Mouse (Mus musculus): ENCODE data around the gene Psmd14. TPM values are rescaled to one million over a fixed set of nuclear protein-coding genes. Genes with fewer than 3 reads are reported as not detected.

Gene Psmd14
- polyA plus RNA-seq, 1 experiment, result not detected

GRCm38 (mm10) chr2:61798048-61798447, 86.6 kb downstream of the Psmd14 start:
- no peak for TF ChIP-seq POLR2A (IDR thresholded peaks at IDR 0.05; ENCODE audit: insufficient read depth, low read depth, low read length)
- no peak for TF ChIP-seq CTCF (IDR thresholded peaks at IDR 0.05; ENCODE audit: insufficient read depth, low read depth, low read length)
- H3K27ac ChIP-seq (ENCODE audit: insufficient read depth, low read depth, low read length), result no peak overlapping the region
- WGBS, result 98% methylated on average over 1 of the region's 1 CpGs
- no peak overlapping the region for H3K4me3 ChIP-seq (ENCODE audit: insufficient read depth, low read depth, low read length)
- H3K4me1 ChIP-seq (ENCODE audit: control insufficient read depth, insufficient read depth, low read length), result no peaks in the 10 kb centered on the region

- whole genome bisulfite sequencing, result 55% methylated on average over 11 of the region's 11 CpGs
- Histone ChIP-seq H3K4me3 (ENCODE audit: insufficient read depth, low read depth, low read length) (no peak within 1 kb of the TSS), H3K27ac (ENCODE audit: insufficient read depth, low read depth, low read length) (no peak within 1 kb of the TSS), H3K4me1 (ENCODE audit: control insufficient read depth, insufficient read depth, low read length) (peaks cover 9% of the 10 kb centered on the region)
- TF ChIP-seq POLR2A (IDR thresholded peaks at IDR 0.05; ENCODE audit: insufficient read depth, low read depth, low read length) (no peak), CTCF (IDR thresholded peaks at IDR 0.05; ENCODE audit: insufficient read depth, low read depth, low read length) (no peak)
These were observed 91.3 kb downstream of the Psmd14 start, which contains the start of gene Tbr1 for GRCm38 (mm10) chr2:61802656-61803251. Gene Tbr1, plus strand, starts transcription at chr2:61802930.

- H3K4me3 ChIP-seq (ENCODE audit: insufficient read depth, low read depth, low read length), result no peak overlapping the region
- H3K4me1 ChIP-seq (ENCODE audit: control insufficient read depth, insufficient read depth, low read length), result peaks cover 9% of the 10 kb centered on the region
- H3K27ac ChIP-seq (ENCODE audit: insufficient read depth, low read depth, low read length), result no peak overlapping the region
- TF ChIP-seq POLR2A (IDR thresholded peaks at IDR 0.05; ENCODE audit: insufficient read depth, low read depth, low read length) (no peak), CTCF (IDR thresholded peaks at IDR 0.05; ENCODE audit: insufficient read depth, low read depth, low read length) (no peak)
- WGBS, result 11% methylated on average over 29 of the region's 29 CpGs
These were observed 92.2 kb downstream of the Psmd14 start for GRCm38 (mm10) chr2:61803443-61804367.

GRCm38 (mm10) chr2:61804382-61804840, 92.9 kb downstream of the Psmd14 start:
- Histone ChIP-seq H3K4me3 (ENCODE audit: insufficient read depth, low read depth, low read length) (0 out of 2 replicates have a peak overlapping the region, but pooled peaks have one; percentile 30), H3K4me1 (ENCODE audit: control insufficient read depth, insufficient read depth, low read length) (peaks cover 9% of the 10 kb centered on the region), H3K27ac (ENCODE audit: insufficient read depth, low read depth, low read length) (no peak overlapping the region)
- 5% methylated on average over 10 of the region's 10 CpGs for WGBS
- TF ChIP-seq CTCF (IDR thresholded peaks at IDR 0.05; ENCODE audit: insufficient read depth, low read depth, low read length) (no peak), POLR2A (IDR thresholded peaks at IDR 0.05; ENCODE audit: insufficient read depth, low read depth, low read length) (no peak)

GRCm38 (mm10) chr2:61804841-61805540, 93.5 kb downstream of the Psmd14 start:
- H3K4me1 ChIP-seq (ENCODE audit: control insufficient read depth, insufficient read depth, low read length), result peaks cover 9% of the 10 kb centered on the region
- no peak overlapping the region for H3K27ac ChIP-seq (ENCODE audit: insufficient read depth, low read depth, low read length)
- H3K4me3 ChIP-seq (ENCODE audit: insufficient read depth, low read depth, low read length), result peak overlapping the region; percentile 30; the same call in 1 of the 2 replicates
- TF ChIP-seq POLR2A (IDR thresholded peaks at IDR 0.05; ENCODE audit: insufficient read depth, low read depth, low read length) (no peak), CTCF (IDR thresholded peaks at IDR 0.05; ENCODE audit: insufficient read depth, low read depth, low read length) (no peak)
- WGBS, result 3% methylated on average over 39 of the region's 39 CpGs

- Histone ChIP-seq H3K4me3 (ENCODE audit: insufficient read depth, low read depth, low read length) (peak overlapping the region; percentile 30), H3K27ac (ENCODE audit: insufficient read depth, low read depth, low read length) (no peak overlapping the region), H3K4me1 (ENCODE audit: control insufficient read depth, insufficient read depth, low read length) (peaks cover 9% of the 10 kb centered on the region)
- no peak for TF ChIP-seq CTCF (IDR thresholded peaks at IDR 0.05; ENCODE audit: insufficient read depth, low read depth, low read length)
- no peak for TF ChIP-seq POLR2A (IDR thresholded peaks at IDR 0.05; ENCODE audit: insufficient read depth, low read depth, low read length)
- 3% methylated on average over 39 of the region's 39 CpGs for WGBS
These were observed 94.2 kb downstream of the Psmd14 start for GRCm38 (mm10) chr2:61805541-61806345.

- H3K4me3 ChIP-seq (ENCODE audit: insufficient read depth, low read depth, low read length), result no peak overlapping the region
- TF ChIP-seq POLR2A (IDR thresholded peaks at IDR 0.05; ENCODE audit: insufficient read depth, low read depth, low read length) (no peak), CTCF (IDR thresholded peaks at IDR 0.05; ENCODE audit: insufficient read depth, low read depth, low read length) (no peak)
- 11% methylated on average over 3 of the region's 3 CpGs for WGBS
- no peak overlapping the region for H3K27ac ChIP-seq (ENCODE audit: insufficient read depth, low read depth, low read length)
- H3K4me1 ChIP-seq (ENCODE audit: control insufficient read depth, insufficient read depth, low read length), result peaks cover 10% of the 10 kb centered on the region
These were observed 94.9 kb downstream of the Psmd14 start for GRCm38 (mm10) chr2:61806346-61806825.

- Histone ChIP-seq H3K27ac (ENCODE audit: insufficient read depth, low read depth, low read length) (no peak overlapping the region), H3K4me3 (ENCODE audit: insufficient read depth, low read depth, low read length) (peak overlapping the region; percentile 13), H3K4me1 (ENCODE audit: control insufficient read depth, insufficient read depth, low read length) (peaks cover 17% of the 10 kb centered on the region)
- WGBS, result 7% methylated on average over 22 of the region's 22 CpGs
- TF ChIP-seq POLR2A (IDR thresholded peaks at IDR 0.05; ENCODE audit: insufficient read depth, low read depth, low read length) (no peak), CTCF (IDR thresholded peaks at IDR 0.05; ENCODE audit: insufficient read depth, low read depth, low read length) (no peak)
These were observed 95.7 kb downstream of the Psmd14 start for GRCm38 (mm10) chr2:61807151-61807550.

Measured in olfactory bulb, adult 2 months (tissue).